Mouse (Mus musculus): ENCODE results near the gene Adarb2.

DNA sequence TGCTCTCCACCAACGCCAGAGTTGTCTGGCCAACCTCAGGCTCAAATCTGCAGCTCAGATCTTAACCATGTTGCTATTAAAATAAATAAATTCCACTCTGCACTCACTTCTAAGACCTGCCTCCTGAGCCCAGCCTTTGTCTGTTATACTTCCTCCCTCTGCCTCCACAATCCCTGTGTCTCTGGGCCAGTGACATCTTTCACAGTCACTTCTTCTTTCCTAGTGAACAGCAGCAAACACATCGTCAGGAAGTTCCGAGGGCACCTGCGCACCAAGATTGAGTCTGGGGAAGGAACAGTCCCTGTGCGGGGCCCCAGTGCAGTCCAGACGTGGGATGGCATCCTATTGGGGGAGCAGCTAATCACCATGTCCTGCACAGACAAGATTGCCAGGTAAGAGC lies 510.7 kb downstream of the Adarb2 start:
- TF ChIP-seq CTCF (IDR thresholded peaks at IDR 0.05) = no peak
- TF ChIP-seq EP300 (IDR thresholded peaks at IDR 0.05) = no peak

Measured in lung, postnatal 0 days (tissue).